Mouse (Mus musculus) ES-Bruce4 (cell line): Measurements from ENCODE around the gene Ndn.

Experiments used
- CTCF ChIP-seq: IDR thresholded peaks from one replicate; pipeline ENCODE4 v1.8.1; 2011; ENCODE audit warnings: low read depth, low read length
- EP300 ChIP-seq: IDR thresholded peaks from 2 replicates; pipeline ENCODE4 v1.6.1; 2011; ENCODE audit warnings: low read depth, low read length; ENCODE audit not compliant: insufficient read depth
- POLR2A ChIP-seq: IDR thresholded peaks from one replicate; pipeline ENCODE4 v1.8.1; 2011; ENCODE audit warnings: low read length; ENCODE audit not compliant: insufficient read depth

- TF ChIP-seq CTCF = peak; percentile 58
- TF ChIP-seq EP300 = no peak
- TF ChIP-seq POLR2A = no peak
Observed at GRCm38 (mm10) chr7:62382391-62382790, 36.0 kb downstream of the Ndn start.
